Mouse (Mus musculus): Measurements from ENCODE around the gene Cd244a.
A peak's percentile ranks its signal among the peaks of the same experiment; 100 is the strongest.

Gene Cd244a

GRCm38 (mm10) chr1:171558898-171559297 is at the start of gene Cd244a:
Gene Cd244a (plus strand): TSS chr1:171559193.
- DNase-seq (ENCODE audit: low read depth, low spot score): no peak

DNA sequence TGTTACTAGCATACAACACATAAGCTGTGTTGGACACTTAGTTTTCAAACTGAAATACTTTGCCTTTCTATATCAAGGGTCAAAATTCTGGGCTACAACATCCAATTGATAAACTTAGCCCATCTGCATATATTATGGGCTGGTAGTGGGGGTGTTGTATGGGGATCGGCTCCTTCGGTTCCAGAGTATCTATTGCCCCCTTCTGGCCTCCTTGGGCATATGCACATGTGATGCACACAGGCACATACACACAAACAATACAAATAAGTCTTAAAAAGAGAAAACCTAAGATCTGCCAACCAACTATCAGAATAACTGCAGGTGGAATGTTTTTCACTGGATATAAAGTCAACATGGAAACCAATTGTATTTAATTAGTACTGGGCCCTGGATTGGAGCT is 45.8 kb upstream of the Cd244a start:
- DNase-seq (ENCODE audit: low read depth, low spot score): no peak

DNA sequence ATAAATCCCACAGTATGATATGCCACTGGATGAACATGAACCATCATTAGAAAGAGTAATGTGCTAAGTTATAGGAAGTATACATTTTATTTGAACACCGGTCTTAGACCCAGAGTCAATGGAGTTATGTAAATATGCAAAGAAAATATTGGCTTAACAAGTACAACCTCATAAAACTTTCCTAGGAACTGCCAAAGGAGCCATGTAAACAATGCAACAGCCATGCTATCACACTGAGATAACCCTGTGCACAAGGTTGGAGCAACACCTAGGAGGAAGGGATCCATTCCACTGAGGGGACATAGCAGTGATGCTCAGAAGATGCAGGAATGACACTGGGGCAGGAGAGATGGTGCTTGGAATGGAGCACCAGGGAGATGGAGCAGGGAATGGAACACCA is 45.2 kb upstream of the Cd244a start:
- no peak for DNase-seq (ENCODE audit: low read depth, low spot score)

- DNase-seq (ENCODE audit: low read depth, low spot score): no peak
Measured at GRCm38 (mm10) chr1:171515039-171515438, 44.0 kb upstream of the Cd244a start.

GRCm38 (mm10) chr1:171515557-171515956 is 43.4 kb upstream of the Cd244a start:
- DNase-seq (ENCODE audit: low read depth, low spot score): no peak

DNA sequence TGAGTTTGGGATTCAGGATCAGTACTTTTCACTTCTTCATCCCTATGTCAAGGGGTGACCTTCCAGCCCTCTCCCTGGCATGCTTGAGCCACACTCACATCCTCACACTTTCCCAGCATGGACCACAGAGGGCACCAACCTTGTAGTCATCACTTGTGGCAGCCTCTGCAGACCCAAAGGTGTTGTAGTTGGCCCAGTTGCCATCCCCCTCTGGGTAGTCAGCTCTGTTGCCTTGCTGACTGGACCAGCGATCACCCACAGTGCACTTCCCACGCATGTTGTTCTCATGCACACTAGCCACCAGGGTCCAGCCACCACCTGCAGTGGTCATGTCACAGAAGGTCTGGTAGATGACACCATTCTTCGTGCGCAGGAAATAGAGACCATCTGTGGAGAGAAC is 27.6 kb upstream of the Cd244a start:
- DNase-seq (ENCODE audit: low read depth, low spot score): no peak

- DNase-seq (ENCODE audit: low read depth, low spot score): no peak
Measured at GRCm38 (mm10) chr1:171532830-171533229, 26.2 kb upstream of the Cd244a start.

DNA sequence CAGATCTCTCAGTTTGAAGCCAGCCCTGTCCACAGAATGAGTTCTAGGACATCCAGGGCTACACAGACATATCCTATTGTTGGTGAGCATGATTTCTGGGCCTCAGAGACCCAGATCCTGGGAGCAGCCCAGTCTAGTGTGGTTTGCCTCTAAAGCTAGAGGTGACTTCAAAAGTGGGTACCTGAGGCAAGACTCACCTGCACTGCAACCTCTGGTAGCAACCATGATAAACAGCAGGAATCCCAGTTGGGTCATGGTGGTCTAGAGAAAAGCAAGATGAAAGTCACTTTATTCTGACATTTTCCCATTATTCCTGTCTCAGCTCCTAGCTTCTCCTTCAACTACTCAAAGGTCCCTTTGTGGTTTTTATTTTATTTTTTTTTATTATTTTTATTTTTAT is 24.4 kb upstream of the Cd244a start:
- no peak for DNase-seq (ENCODE audit: low read depth, low spot score)

- DNase-seq (ENCODE audit: low read depth, low spot score): no peak
Measured at GRCm38 (mm10) chr1:171535194-171535593, 23.8 kb upstream of the Cd244a start, which contains the start of gene Itln1. Gene Itln1 (minus strand): TSS chr1:171535294.

- DNase-seq (ENCODE audit: low read depth, low spot score): no peak
Measured at GRCm38 (mm10) chr1:171540694-171541093, 18.3 kb upstream of the Cd244a start.

GRCm38 (mm10) chr1:171551326-171551725 is 7.7 kb upstream of the Cd244a start:
- DNase-seq (ENCODE audit: low read depth, low spot score): no peak

DNA sequence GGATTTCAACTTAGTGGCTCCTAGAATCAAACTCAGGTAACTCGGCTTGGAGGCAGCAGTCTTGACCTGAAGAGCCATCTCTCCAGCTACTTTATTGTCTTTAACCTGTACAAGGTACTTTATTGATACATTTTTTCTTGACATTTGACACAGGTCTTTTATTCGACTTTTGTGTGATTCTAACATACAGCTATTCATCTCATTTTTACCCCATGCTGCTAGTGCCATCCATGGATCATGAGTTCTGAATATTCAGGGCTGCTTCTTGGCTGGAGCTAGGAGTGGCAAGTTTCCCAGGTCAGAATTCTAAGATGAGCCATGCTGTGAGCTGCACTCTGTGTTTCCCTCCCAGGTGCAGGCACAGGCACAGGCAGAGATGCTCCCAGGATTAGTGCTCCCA is 6.8 kb upstream of the Cd244a start:
- no peak for DNase-seq (ENCODE audit: low read depth, low spot score)

- no peak for DNase-seq (ENCODE audit: low read depth, low spot score)
Measured at GRCm38 (mm10) chr1:171553359-171554341, 5.3 kb upstream of the Cd244a start.

- no peak for DNase-seq (ENCODE audit: low read depth, low spot score)
Measured at GRCm38 (mm10) chr1:171556366-171556765, 2.6 kb upstream of the Cd244a start.

- DNase-seq (ENCODE audit: low read depth, low spot score): no peak
Measured at GRCm38 (mm10) chr1:171558407-171558806, 586 bp upstream of the Cd244a start.

DNA sequence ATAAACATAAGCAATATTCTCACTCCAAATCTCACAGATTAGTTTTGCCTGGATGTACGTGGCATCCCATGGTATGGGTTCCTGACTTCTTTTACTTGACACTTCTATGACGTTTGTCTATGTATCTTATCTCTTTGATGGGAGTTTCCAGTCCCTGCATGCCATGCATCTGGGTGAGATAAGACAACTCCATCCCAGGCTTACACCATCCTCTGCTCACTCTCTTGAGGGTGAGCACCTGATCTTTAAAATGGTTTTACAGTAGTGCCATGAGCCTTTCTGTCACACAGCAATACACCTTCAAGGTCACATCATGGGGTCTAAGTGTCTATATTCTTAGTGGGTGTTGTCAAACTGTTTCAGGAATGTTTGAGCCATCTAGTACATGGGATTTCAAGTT is 1.3 kb downstream of the Cd244a start:
- DNase-seq (ENCODE audit: low read depth, low spot score): no peak

DNA sequence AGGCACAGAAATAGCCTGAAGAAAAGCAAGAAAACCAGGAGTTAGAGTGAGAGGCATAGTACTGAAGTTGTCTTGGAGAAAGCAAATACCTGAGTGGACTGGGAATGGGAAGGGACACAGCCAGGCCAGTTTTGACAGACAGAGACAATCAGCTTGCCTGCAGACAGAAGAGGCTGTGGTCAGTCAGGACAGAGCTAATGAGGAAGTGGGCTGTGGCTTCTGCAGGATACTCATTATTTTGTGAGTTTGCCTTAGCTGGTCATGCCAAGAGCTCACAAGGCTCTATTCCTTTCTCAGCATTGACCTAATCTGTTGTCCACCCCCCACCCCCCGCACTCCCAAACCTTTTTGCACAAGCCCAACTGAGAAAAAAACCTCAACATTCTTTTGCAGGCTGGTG is 2.2 kb downstream of the Cd244a start:
- DNase-seq (ENCODE audit: low read depth, low spot score): no peak

GRCm38 (mm10) chr1:171561639-171562225 is 2.7 kb downstream of the Cd244a start:
- DNase-seq (ENCODE audit: low read depth, low spot score): no peak

- no peak for DNase-seq (ENCODE audit: low read depth, low spot score)
Measured at GRCm38 (mm10) chr1:171563042-171563441, 4.0 kb downstream of the Cd244a start.

DNA sequence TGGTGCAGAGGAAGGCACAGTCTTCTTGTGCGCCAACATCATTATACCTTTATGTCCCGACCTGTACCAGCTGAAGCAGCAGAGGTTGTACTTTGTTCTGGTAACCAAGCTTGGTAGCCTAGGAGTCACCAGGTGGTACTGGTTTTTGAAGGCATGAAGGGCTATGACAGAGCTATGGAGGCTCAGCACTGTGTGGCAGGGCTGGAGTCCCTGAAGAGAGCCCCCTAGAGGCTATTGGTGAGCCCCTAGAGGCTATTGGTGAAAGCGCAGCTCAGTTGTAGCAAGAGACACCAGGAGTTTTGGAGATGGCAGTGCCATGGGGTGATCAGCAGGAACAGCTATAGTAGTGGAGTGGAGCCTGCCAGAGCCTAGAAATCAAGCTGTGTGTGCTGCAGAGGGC is 5.3 kb downstream of the Cd244a start:
- DNase-seq (ENCODE audit: low read depth, low spot score): peak; percentile 72

- no peak for DNase-seq (ENCODE audit: low read depth, low spot score)
Measured at GRCm38 (mm10) chr1:171565888-171566287, 6.9 kb downstream of the Cd244a start.

- peak; percentile 78 for DNase-seq (ENCODE audit: low read depth, low spot score)
Measured at GRCm38 (mm10) chr1:171566777-171567176, 7.8 kb downstream of the Cd244a start.

GRCm38 (mm10) chr1:171568436-171568835 is 9.4 kb downstream of the Cd244a start:
- DNase-seq (ENCODE audit: low read depth, low spot score): no peak
